ENCODE assay signal across 8 mouse cellular contexts in genomic region chr3:58525652-58526407, GRCm38 (mm10). TPM values are rescaled to one million over a fixed set of nuclear protein-coding genes. Genes with fewer than 3 reads are reported as not detected.
DNase-seq lines count a peak whose midpoint lies in the region; ATAC-seq and TF ChIP-seq lines count a peak whose summit lies in the region.

Gene Eif2a, plus strand, starts transcription at chr3:58525821.
Gene Serp1, minus strand, starts transcription at chr3:58525892.

- TF ChIP-seq POLR2A in kidney, adult 2 months (IDR thresholded peaks at IDR 0.05; ENCODE audit: low read depth, low read length) = peak; percentile 93
- peak; percentile 97 for TF ChIP-seq POLR2A in spleen, adult 2 months (IDR thresholded peaks at IDR 0.05; ENCODE audit: low read depth, low read length)

- TF ChIP-seq CTCF in kidney, adult 2 months (conservative IDR thresholded peaks at IDR 0.05; ENCODE audit: insufficient read depth, insufficient read length, low read depth, low read length) = no peak
- TF ChIP-seq CTCF in spleen, adult 2 months (IDR thresholded peaks at IDR 0.05; ENCODE audit: extremely low read depth, insufficient read depth, insufficient read length, insufficient replicate concordance) = no peak

- peak within 1 kb of the TSS; percentile 78 for H3K4me2 ChIP-seq in embryonic facial prominence, embryonic 13.5 days
- H3K4me2 ChIP-seq in limb, embryonic 12.5 days = peak within 1 kb of the TSS; percentile 80
- H3K4me2 ChIP-seq in midbrain, embryonic 15.5 days = peak within 1 kb of the TSS; percentile 77

- no peaks in the 10 kb centered on the region for H3K27me3 ChIP-seq in embryonic facial prominence, embryonic 13.5 days
- no peaks in the 10 kb centered on the region for H3K27me3 ChIP-seq in kidney, adult 2 months (replicated peaks; ENCODE audit: control insufficient read depth, insufficient read depth, low read length)
- H3K27me3 ChIP-seq in limb, embryonic 12.5 days = no peaks in the 10 kb centered on the region
- no peaks in the 10 kb centered on the region for H3K27me3 ChIP-seq in midbrain, embryonic 15.5 days (replicated peaks)
- no peaks in the 10 kb centered on the region for H3K27me3 ChIP-seq in spleen, adult 2 months (ENCODE audit: control insufficient read depth, insufficient read depth, low read length)

- ATAC-seq in embryonic facial prominence, embryonic 13.5 days (ENCODE audit: insufficient number of reproducible peaks, insufficient read depth, low FRiP score, low TSS enrichment, low read depth) = peak; percentile 98
- ATAC-seq in limb, embryonic 12.5 days (ENCODE audit: insufficient number of reproducible peaks, insufficient read depth, low FRiP score, low TSS enrichment, low read depth) = peak; percentile 99
- ATAC-seq in midbrain, embryonic 15.5 days (replicated peaks) = peak; percentile 99

- H3K4me3 ChIP-seq in embryonic facial prominence, embryonic 13.5 days = peak within 1 kb of the TSS; percentile 97
- H3K4me3 ChIP-seq in kidney, adult 2 months (ENCODE audit: insufficient read depth, low read depth, low read length) = peak within 1 kb of the TSS; percentile 95
- peak within 1 kb of the TSS; percentile 95 for H3K4me3 ChIP-seq in limb, embryonic 12.5 days (replicated peaks)
- peak within 1 kb of the TSS; percentile 99 for H3K4me3 ChIP-seq in midbrain, embryonic 15.5 days
- H3K4me3 ChIP-seq in spleen, adult 2 months (ENCODE audit: extremely low read depth, insufficient read depth, insufficient read length) = peak within 1 kb of the TSS; percentile 96

- under 1% methylated on average over 57 of the region's 57 CpGs for WGBS in embryonic facial prominence, embryonic 13.5 days
- WGBS in kidney, adult 2 months = under 1% methylated on average over 57 of the region's 57 CpGs
- under 1% methylated on average over 51 of the region's 57 CpGs for WGBS in limb, embryonic 12.5 days
- under 1% methylated on average over 57 of the region's 57 CpGs for WGBS in midbrain, embryonic 15.5 days
- under 1% methylated on average over 57 of the region's 57 CpGs for WGBS in spleen, adult 2 months

- H3K9me3 ChIP-seq in embryonic facial prominence, embryonic 13.5 days = no peaks in the 10 kb centered on the region
- H3K9me3 ChIP-seq in limb, embryonic 12.5 days = no peaks in the 10 kb centered on the region
- H3K9me3 ChIP-seq in midbrain, embryonic 15.5 days = no peaks in the 10 kb centered on the region

- H3K4me1 ChIP-seq in embryonic facial prominence, embryonic 13.5 days = peaks cover 19% of the 10 kb centered on the region; the same call in 1 of the 2 replicates
- H3K4me1 ChIP-seq in kidney, adult 2 months (ENCODE audit: control insufficient read depth, insufficient read depth, low read length) = 0 out of 2 replicates have a peak, but pooled peaks cover 2% of the 10 kb centered on the region
- peaks cover 14% of the 10 kb centered on the region; the same call in 1 of the 2 replicates for H3K4me1 ChIP-seq in limb, embryonic 12.5 days (replicated peaks)
- H3K4me1 ChIP-seq in midbrain, embryonic 15.5 days = peaks cover 23% of the 10 kb centered on the region
- H3K4me1 ChIP-seq in spleen, adult 2 months (ENCODE audit: control insufficient read depth, insufficient read depth, insufficient read length) = peaks cover 2% of the 10 kb centered on the region; the same call in 1 of the 2 replicates

- DNase-seq in 3134 (ENCODE audit: extremely low read depth, insufficient read length, low spot score) = peak; percentile 99
- DNase-seq in adrenal gland, postnatal 36 days = peak; percentile 99 to 100
- DNase-seq in heart, adult 18-20 months = peak; percentile 96 to 100
- DNase-seq in kidney, adult 2 months = peak; percentile 100
- peak; percentile 97 to 98 for DNase-seq in spleen, adult 2 months (ENCODE audit: low read depth in 1 of 2, low spot score in 2 of 2)

- peak within 1 kb of the TSS; percentile 98 for H3K9ac ChIP-seq in embryonic facial prominence, embryonic 13.5 days
- H3K9ac ChIP-seq in limb, embryonic 12.5 days (replicated peaks) = peak within 1 kb of the TSS; percentile 96
- H3K9ac ChIP-seq in midbrain, embryonic 15.5 days = peak within 1 kb of the TSS; percentile 93

- H3K36me3 ChIP-seq in embryonic facial prominence, embryonic 13.5 days = peaks cover 24% of the 10 kb centered on the region
- peaks cover 5% of the 10 kb centered on the region for H3K36me3 ChIP-seq in kidney, adult 2 months (ENCODE audit: control insufficient read depth, insufficient read depth, low read length)
- peaks cover 26% of the 10 kb centered on the region for H3K36me3 ChIP-seq in limb, embryonic 12.5 days
- peaks cover 13% of the 10 kb centered on the region for H3K36me3 ChIP-seq in midbrain, embryonic 15.5 days (replicated peaks)
- peaks cover 21% of the 10 kb centered on the region for H3K36me3 ChIP-seq in spleen, adult 2 months (ENCODE audit: control insufficient read depth, insufficient read depth, low read length)

- H3K27ac ChIP-seq in embryonic facial prominence, embryonic 13.5 days = peak within 1 kb of the TSS; percentile 92
- H3K27ac ChIP-seq in kidney, adult 2 months (ENCODE audit: insufficient read depth, low read depth, low read length) = peak within 1 kb of the TSS; percentile 93
- peak within 1 kb of the TSS; percentile 95 for H3K27ac ChIP-seq in limb, embryonic 12.5 days
- peak within 1 kb of the TSS; percentile 96 for H3K27ac ChIP-seq in midbrain, embryonic 15.5 days
- peak within 1 kb of the TSS; percentile 99 for H3K27ac ChIP-seq in spleen, adult 2 months (ENCODE audit: insufficient read depth, low read length)

RNA-seq across cellular contexts. Expression of gene Eif2a, which starts in this region (rescaled TPM):
- 10 to 100 TPM; 43.3 to 52.8 TPM for total RNA-seq in adrenal gland, postnatal 36 days (2021)
- polyA plus RNA-seq in embryonic facial prominence, embryonic 13.5 days (2015; fragmentation: Nextera tagmentation; extraction: Ambion mirVana) = 56.5 and 59.1 TPM in 2 replicates
- 10 to 100 TPM; 35.8 to 43.2 TPM for total RNA-seq in heart, adult 18-20 months (2021)
- 10.6 and 15.4 TPM in 2 replicates for polyA plus RNA-seq in kidney, adult 2 months (2012; rRNA removed)
- polyA plus RNA-seq in limb, embryonic 12.5 days (2016; fragmentation: Nextera tagmentation; extraction: Ambion mirVana) = 56.1 and 57.4 TPM in 2 replicates
- polyA plus RNA-seq in midbrain, embryonic 15.5 days (2015; fragmentation: Nextera tagmentation; extraction: Ambion mirVana) = 33.5 and 34.6 TPM in 2 replicates
- 3.3 and 3.4 TPM in 2 replicates for polyA plus RNA-seq in spleen, adult 2 months (2012; rRNA removed)

RNA-seq across cellular contexts. Expression of gene Serp1, which starts in this region (rescaled TPM):
- total RNA-seq in adrenal gland, postnatal 36 days (2021) = 100 to 1,000 TPM; 123 to 135 TPM
- polyA plus RNA-seq in embryonic facial prominence, embryonic 13.5 days (2015; fragmentation: Nextera tagmentation; extraction: Ambion mirVana) = 153 and 161 TPM in 2 replicates
- total RNA-seq in heart, adult 18-20 months (2021) = 10 to 100 TPM; 12.0 to 15.1 TPM
- polyA plus RNA-seq in kidney, adult 2 months (2012; rRNA removed) = 32.7 and 37.7 TPM in 2 replicates
- polyA plus RNA-seq in limb, embryonic 12.5 days (2016; fragmentation: Nextera tagmentation; extraction: Ambion mirVana) = 153 and 154 TPM in 2 replicates
- 52.3 and 53.8 TPM in 2 replicates for polyA plus RNA-seq in midbrain, embryonic 15.5 days (2015; fragmentation: Nextera tagmentation; extraction: Ambion mirVana)
- polyA plus RNA-seq in spleen, adult 2 months (2012; rRNA removed) = 57.9 and 90.7 TPM in 2 replicates

Comparison
In these comparisons a context has a peak if more than half of its experiments do, and no peak if none do; other contexts are left out.
1. Peak in every context shown above with its lines: DNase-seq, ATAC-seq, H3K4me3 ChIP-seq and H3K27ac ChIP-seq.
2. RNA of gene Serp1 (total RNA-seq): 123 to 135 TPM in adrenal gland, postnatal 36 days; 12.0 to 15.1 TPM in heart, adult 18-20 months; every median in the first group is over 4 times any median in the second.